Mouse (Mus musculus) hindbrain, embryonic 16.5 days (tissue): Measurements from ENCODE around the gene Hc. TPM values are rescaled to one million over a fixed set of nuclear protein-coding genes. Genes with fewer than 3 reads are reported as not detected.

Experiments used
- ATAC-seq: fragments of 200-750 bp; cut with Nextera tagmentation; 2 replicates; pipeline ENCODE4 v1.8.0; 2017; ENCODE audit warnings: moderate TSS enrichment, moderate library complexity
- H3K27ac ChIP-seq: fragments of 300-500 bp; sonication (generic); 2 replicates; pipeline ENCODE4 v1.5.1; 2014; ENCODE audit warnings: low read depth, mild to moderate bottlenecking, control low read depth, low read length, moderate library complexity
- H3K27me3 ChIP-seq: fragments of 300-500 bp; sonication (generic); replicated peaks from 2 replicates; pipeline ENCODE4 v1.6.1; 2014; ENCODE audit warnings: low read length; ENCODE audit not compliant: control insufficient read depth, insufficient read depth
- H3K36me3 ChIP-seq: fragments of 300-500 bp; sonication (generic); 2 replicates; pipeline ENCODE4 v1.6.1; 2014; ENCODE audit warnings: mild to moderate bottlenecking, low read length, moderate library complexity, mixed read lengths; ENCODE audit not compliant: control insufficient read depth, insufficient read depth
- H3K4me1 ChIP-seq: fragments of 300-500 bp; sonication (generic); 2 replicates; pipeline ENCODE4 v1.6.1; 2014; ENCODE audit warnings: low read depth, low read length; ENCODE audit not compliant: control insufficient read depth, insufficient read depth
- H3K4me2 ChIP-seq: fragments of 300-500 bp; sonication (generic); 2 replicates; pipeline ENCODE4 v1.6.1; 2014; ENCODE audit warnings: mild to moderate bottlenecking, low read length, control low read depth, moderate library complexity
- H3K4me3 ChIP-seq: fragments of 300-500 bp; sonication (generic); 2 replicates; pipeline ENCODE4 v1.5.1; 2014; ENCODE audit warnings: mild to moderate bottlenecking, low read length, control low read depth, moderate library complexity
- H3K9ac ChIP-seq: fragments of 300-500 bp; sonication (generic); 2 replicates; pipeline ENCODE4 v1.6.1; 2014; ENCODE audit warnings: low read depth, mild to moderate bottlenecking, control low read depth, low read length, moderate library complexity
- H3K9me3 ChIP-seq: fragments of 300-500 bp; sonication (generic); 2 replicates; pipeline ENCODE4 v1.6.1; 2014; ENCODE audit warnings: mild to moderate bottlenecking, low read length, moderate library complexity; ENCODE audit not compliant: control insufficient read depth
- WGBS: fragments of 180-500 bp; shearing (Covaris S2); extraction: QIAGEN DNeasy Blood & Tissue Kit; methylation state at CpG from one replicate; pipeline ENCODE4 v1.1.7; 2014; 5-methylcytosine and 5-hydroxymethylcytosine counted together
- polyA plus RNA-seq: library from polyadenylated mRNA; unstranded; fragments of >200 nt; fragmentation: Nextera tagmentation; extraction: Ambion mirVana; gene quantifications from 2 replicates; pipeline ENCODE4 v1.2.1, GENCODE M21; 2015

The Hc gene
- polyA plus RNA-seq, 1 experiment from 2014 or later: 0.24 TPM

GRCm38 (mm10) chr2:34971080-34971888 lies 90.0 kb downstream of the Hc start:
- no peak overlapping the region for H3K4me3 ChIP-seq
- 74% methylated on average over 11 of the region's 11 CpGs for WGBS
- no peaks in the 10 kb centered on the region for H3K36me3 ChIP-seq
- H3K4me2 ChIP-seq: no peak overlapping the region
- no peak for ATAC-seq
- H3K27ac ChIP-seq: no peak overlapping the region
- peaks cover 2% of the 10 kb centered on the region; the same call in 1 of the 2 replicates for H3K4me1 ChIP-seq
- H3K9me3 ChIP-seq: no peaks in the 10 kb centered on the region
- H3K27me3 ChIP-seq: no peaks in the 10 kb centered on the region
- no peak overlapping the region for H3K9ac ChIP-seq

GRCm38 (mm10) chr2:34970092-34970750 lies 91.0 kb downstream of the Hc start:
- 38% methylated on average over 9 of the region's 9 CpGs for WGBS
- peaks cover 2% of the 10 kb centered on the region; the same call in 1 of the 2 replicates for H3K4me1 ChIP-seq
- H3K4me2 ChIP-seq: no peak overlapping the region
- no peaks in the 10 kb centered on the region for H3K9me3 ChIP-seq
- H3K9ac ChIP-seq: no peak overlapping the region
- H3K4me3 ChIP-seq: no peak overlapping the region
- ATAC-seq: no peak
- no peaks in the 10 kb centered on the region for H3K27me3 ChIP-seq
- H3K27ac ChIP-seq: no peak overlapping the region
- H3K36me3 ChIP-seq: no peaks in the 10 kb centered on the region

GRCm38 (mm10) chr2:34969166-34969565 lies 92.1 kb downstream of the Hc start:
- no peaks in the 10 kb centered on the region for H3K9me3 ChIP-seq
- H3K36me3 ChIP-seq: no peaks in the 10 kb centered on the region
- H3K9ac ChIP-seq: no peak overlapping the region
- no peak overlapping the region for H3K4me3 ChIP-seq
- H3K4me2 ChIP-seq: no peak overlapping the region
- H3K27me3 ChIP-seq: no peaks in the 10 kb centered on the region
- H3K27ac ChIP-seq: no peak overlapping the region
- H3K4me1 ChIP-seq: peaks cover 2% of the 10 kb centered on the region; the same call in 1 of the 2 replicates
- peak; percentile 72 for ATAC-seq
- WGBS: 54% methylated on average over 7 of the region's 7 CpGs

- Histone ChIP-seq H3K27me3 (no peaks in the 10 kb centered on the region), H3K4me3 (no peak overlapping the region), H3K9ac (no peak overlapping the region), H3K4me1 (peaks cover 2% of the 10 kb centered on the region; the same call in 1 of the 2 replicates), H3K27ac (no peak overlapping the region), H3K9me3 (no peaks in the 10 kb centered on the region), H3K4me2 (no peak overlapping the region), H3K36me3 (no peaks in the 10 kb centered on the region)
- no peak for ATAC-seq
- WGBS: 88% methylated on average over 8 of the region's 8 CpGs
These were observed 94.8 kb downstream of the Hc start for GRCm38 (mm10) chr2:34966243-34966934.

GRCm38 (mm10) chr2:34965806-34966205 lies 95.4 kb downstream of the Hc start:
- Histone ChIP-seq H3K27me3 (no peaks in the 10 kb centered on the region), H3K4me1 (peaks cover 4% of the 10 kb centered on the region; the same call in 1 of the 2 replicates), H3K4me3 (no peak overlapping the region), H3K27ac (no peak overlapping the region), H3K9me3 (no peaks in the 10 kb centered on the region), H3K36me3 (no peaks in the 10 kb centered on the region), H3K9ac (no peak overlapping the region), H3K4me2 (no peak overlapping the region)
- no peak for ATAC-seq
- WGBS: 78% methylated on average over 8 of the region's 8 CpGs

- H3K4me1 ChIP-seq: peaks cover 4% of the 10 kb centered on the region; the same call in 1 of the 2 replicates
- no peak overlapping the region for H3K9ac ChIP-seq
- H3K27ac ChIP-seq: no peak overlapping the region
- WGBS: 54% methylated on average over 9 of the region's 9 CpGs
- no peaks in the 10 kb centered on the region for H3K36me3 ChIP-seq
- H3K4me2 ChIP-seq: no peak overlapping the region
- ATAC-seq: no peak
- H3K4me3 ChIP-seq: no peak overlapping the region
- H3K9me3 ChIP-seq: no peaks in the 10 kb centered on the region
- H3K27me3 ChIP-seq: no peaks in the 10 kb centered on the region
These were observed 95.9 kb downstream of the Hc start for GRCm38 (mm10) chr2:34965293-34965692.

- ATAC-seq: no peak
- H3K27me3 ChIP-seq: no peaks in the 10 kb centered on the region
- 65% methylated on average over 9 of the region's 9 CpGs for WGBS
- H3K36me3 ChIP-seq: no peaks in the 10 kb centered on the region
- H3K9me3 ChIP-seq: no peaks in the 10 kb centered on the region
- no peak overlapping the region for H3K27ac ChIP-seq
- H3K4me3 ChIP-seq: no peak overlapping the region
- H3K4me2 ChIP-seq: no peak overlapping the region
- H3K9ac ChIP-seq: no peak overlapping the region
- H3K4me1 ChIP-seq: peaks cover 2% of the 10 kb centered on the region; the same call in 1 of the 2 replicates
These were observed 96.6 kb downstream of the Hc start for GRCm38 (mm10) chr2:34964651-34965050.

GRCm38 (mm10) chr2:34964230-34964629 lies 97.0 kb downstream of the Hc start:
- WGBS: 91% methylated on average over 6 of the region's 6 CpGs
- no peak for ATAC-seq

More at GRCm38 (mm10) chr2:34964230-34964629, 97.0 kb downstream of the Hc start:
- Histone ChIP-seq H3K27me3 (no peaks in the 10 kb centered on the region), H3K4me3 (no peak overlapping the region), H3K27ac (no peak overlapping the region), H3K36me3 (no peaks in the 10 kb centered on the region), H3K4me1 (peaks cover 2% of the 10 kb centered on the region; the same call in 1 of the 2 replicates), H3K9ac (no peak overlapping the region), H3K9me3 (no peaks in the 10 kb centered on the region), H3K4me2 (no peak overlapping the region)
